Mouse (Mus musculus): ENCODE measurements at regions not wholly inside any gene's neighbourhood (a gene's known extent, or its start where the extent isn't known, plus 50 kb on each side); places are given as distances from the start of the nearest gene placed in this dataset.

DNA sequence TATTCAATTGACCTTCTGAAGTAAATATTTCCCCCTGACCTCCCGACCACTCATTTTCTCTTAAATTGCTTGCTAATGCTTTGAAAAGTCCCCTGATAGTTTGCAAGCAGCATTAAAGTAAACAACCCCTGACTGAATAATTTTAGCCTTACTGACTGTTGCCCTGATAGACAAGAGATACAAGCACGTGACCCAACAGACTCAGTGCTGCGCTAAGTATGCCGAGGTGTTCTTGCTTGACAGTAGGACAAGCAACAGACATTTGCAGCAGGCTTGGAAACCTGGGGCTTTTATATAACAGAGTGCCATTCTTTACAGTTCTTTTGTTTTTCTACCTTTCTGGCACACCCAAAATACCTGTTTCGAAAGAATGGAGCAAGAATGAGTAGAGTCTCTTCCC lies 2779.9 kb upstream of the Gm7489 start:
- TF ChIP-seq POLR2A (IDR thresholded peaks at IDR 0.05; ENCODE audit: low read depth, low read length), result no peak
- TF ChIP-seq CTCF (conservative IDR thresholded peaks at IDR 0.05; ENCODE audit: insufficient read depth, insufficient read length, low read depth, low read length), result no peak
